Mouse (Mus musculus): ENCODE results near the gene Gm20458. TPM values are rescaled to one million over a fixed set of nuclear protein-coding genes. Genes with fewer than 3 reads are reported as not detected.

The Gm20458 gene
- total RNA-seq, 2 experiments from 2014 or later, result 1.9 to 12.2 TPM

- no peak for DNase-seq (ENCODE audit: low spot score in 2 of 2)
- intact Hi-C loops (cut with DNase I), result no loop called here
Observed at GRCm38 (mm10) chr2:164432541-164433191, 28.1 kb upstream of the Gm20458 start.

- DNase-seq (ENCODE audit: low spot score in 2 of 2), result no peak
- intact Hi-C loops (cut with DNase I), result no loop called here
Observed at GRCm38 (mm10) chr2:164433278-164433895, 27.4 kb upstream of the Gm20458 start.

- intact Hi-C loops (cut with DNase I), result no loop called here
- DNase-seq (ENCODE audit: low spot score in 2 of 2), result no peak
Observed at GRCm38 (mm10) chr2:164434681-164435080, 26.1 kb upstream of the Gm20458 start.

GRCm38 (mm10) chr2:164435216-164436090 is 25.3 kb upstream of the Gm20458 start:
- intact Hi-C loops (cut with DNase I), result no loop called here
- no peak for DNase-seq (ENCODE audit: low spot score in 2 of 2)

GRCm38 (mm10) chr2:164436215-164436913 is 24.4 kb upstream of the Gm20458 start:
- DNase-seq (ENCODE audit: low spot score in 2 of 2), result peak; percentile 21 to 32
- intact Hi-C loops (cut with DNase I), result no loop called here

GRCm38 (mm10) chr2:164436961-164437360 is 23.8 kb upstream of the Gm20458 start:
- no peak for DNase-seq (ENCODE audit: low spot score in 2 of 2)
- intact Hi-C loops (cut with DNase I), result no loop called here

- intact Hi-C loops (cut with DNase I), result no loop called here
- no peak for DNase-seq (ENCODE audit: low spot score in 2 of 2)
Observed at GRCm38 (mm10) chr2:164437710-164438109, 23.1 kb upstream of the Gm20458 start.

- intact Hi-C loops (cut with DNase I), result no loop called here
- no peak for DNase-seq (ENCODE audit: low spot score in 2 of 2)
Observed at GRCm38 (mm10) chr2:164438257-164438656, 22.5 kb upstream of the Gm20458 start.

GRCm38 (mm10) chr2:164439001-164439421 is 21.8 kb upstream of the Gm20458 start:
- peak; percentile 42 to 47 for DNase-seq (ENCODE audit: low spot score in 2 of 2)
- intact Hi-C loops (cut with DNase I), result no loop called here

- intact Hi-C loops (cut with DNase I), result no loop called here
- DNase-seq (ENCODE audit: low spot score in 2 of 2), result no peak
Observed at GRCm38 (mm10) chr2:164440314-164440713, 20.5 kb upstream of the Gm20458 start.

GRCm38 (mm10) chr2:164441155-164441554 is 19.6 kb upstream of the Gm20458 start:
- DNase-seq (ENCODE audit: low spot score in 2 of 2), result no peak
- intact Hi-C loops (cut with DNase I), result no loop called here

GRCm38 (mm10) chr2:164441731-164442130 is 19.0 kb upstream of the Gm20458 start:
- intact Hi-C loops (cut with DNase I), result no loop called here
- no peak for DNase-seq (ENCODE audit: low spot score in 2 of 2)

- DNase-seq (ENCODE audit: low spot score in 2 of 2), result no peak
- intact Hi-C loops (cut with DNase I), result no loop called here
Observed at GRCm38 (mm10) chr2:164442315-164443050, 18.3 kb upstream of the Gm20458 start.

GRCm38 (mm10) chr2:164443051-164443437 is 17.7 kb upstream of the Gm20458 start:
- DNase-seq (ENCODE audit: low spot score in 2 of 2), result peak; percentile 70 to 75
- intact Hi-C loops (cut with DNase I), result no loop called here

GRCm38 (mm10) chr2:164443460-164444000 is 17.2 kb upstream of the Gm20458 start, which contains the start of gene Sdc4:
Gene Sdc4 (minus strand): TSS chr2:164443887.
- intact Hi-C loops (cut with DNase I), result no loop called here
- DNase-seq (ENCODE audit: low spot score in 2 of 2), result no peak

GRCm38 (mm10) chr2:164444701-164445100 is 16.1 kb upstream of the Gm20458 start:
- DNase-seq (ENCODE audit: low spot score in 2 of 2), result no peak
- intact Hi-C loops (cut with DNase I), result no loop called here

GRCm38 (mm10) chr2:164445399-164446085 is 15.2 kb upstream of the Gm20458 start:
- intact Hi-C loops (cut with DNase I), result no loop called here
- DNase-seq (ENCODE audit: low spot score in 2 of 2), result no peak

GRCm38 (mm10) chr2:164446086-164446469 is 14.7 kb upstream of the Gm20458 start:
- no peak for DNase-seq (ENCODE audit: low spot score in 2 of 2)
- intact Hi-C loops (cut with DNase I), result no loop called here
